ENCODE assay signal across 14 mouse cellular contexts in genomic region chr11:94070455-94070854, GRCm38 (mm10).
"Had no signal": no experiment of that assay in that cellular context is flagged by ENCODE, and none has a peak within 500 bp of the region (broad histone marks: within the 10 kb centered on the region; RNA-seq: fewer than 3 reads in every experiment).

No protein-coding gene starts in this region.

- H3K27me3 ChIP-seq: kidney, embryonic 15.5 days; limb, embryonic 15.5 days; liver, embryonic 13.5 days; lung, embryonic 15.5 days; midbrain, embryonic 13.5 days had no signal

- H3K9ac ChIP-seq: kidney, embryonic 15.5 days; limb, embryonic 15.5 days; liver, embryonic 13.5 days; liver, postnatal 0 days; lung, embryonic 15.5 days; midbrain, embryonic 13.5 days had no signal

- H3K27ac ChIP-seq: kidney, embryonic 15.5 days; limb, embryonic 15.5 days; liver, embryonic 13.5 days; lung, embryonic 15.5 days; midbrain, embryonic 13.5 days; stomach, postnatal 0 days had no signal

- H3K4me2 ChIP-seq: kidney, embryonic 15.5 days; limb, embryonic 15.5 days; liver, embryonic 13.5 days; lung, embryonic 15.5 days; midbrain, embryonic 13.5 days had no signal

- H3K4me3 ChIP-seq: kidney, embryonic 15.5 days; limb, embryonic 15.5 days; liver, embryonic 13.5 days; lung, embryonic 15.5 days; midbrain, embryonic 13.5 days had no signal

- DNase-seq: kidney, adult 2 months; kidney, postnatal 14 days; layer of hippocampus, postnatal 36 days; liver, embryonic 13.5 days; liver, postnatal 0 days; lung, postnatal 14 days; right cerebral cortex, adult 18-20 months; right cerebral cortex, postnatal 25 days; thymus, postnatal 4 days had no signal

- H3K9me3 ChIP-seq: kidney, embryonic 15.5 days; limb, embryonic 15.5 days; liver, embryonic 13.5 days; lung, embryonic 15.5 days; midbrain, embryonic 13.5 days had no signal

- H3K4me1 ChIP-seq: kidney, embryonic 15.5 days; limb, embryonic 15.5 days; liver, embryonic 13.5 days; lung, embryonic 15.5 days; midbrain, embryonic 13.5 days had no signal

- ATAC-seq: liver, postnatal 0 days; midbrain, embryonic 13.5 days had no signal
